Mouse (Mus musculus) hindbrain, embryonic 13.5 days (tissue): Measurements from ENCODE around the gene Erg28. TPM values are rescaled to one million over a fixed set of nuclear protein-coding genes. Genes with fewer than 3 reads are reported as not detected.

ENCODE experiments used
- ATAC-seq: fragments of 200-750 bp; cut with Nextera tagmentation; 2 replicates; pipeline ENCODE4 v1.8.0; 2017; ENCODE audit warnings: moderate TSS enrichment; ENCODE audit not compliant: low FRiP score
- H3K27ac ChIP-seq: fragments of 300-500 bp; sonication (generic); 2 replicates; pipeline ENCODE4 v1.5.1; 2015; ENCODE audit warnings: inconsistent platforms, mild to moderate bottlenecking, moderate library complexity
- H3K27me3 ChIP-seq: fragments of 300-500 bp; sonication (generic); 2 replicates; pipeline ENCODE4 v1.6.1; 2015; ENCODE audit warnings: mild to moderate bottlenecking, inconsistent platforms
- H3K36me3 ChIP-seq: fragments of 300-500 bp; sonication (generic); 2 replicates; pipeline ENCODE4 v1.6.1; 2015; ENCODE audit warnings: mild to moderate bottlenecking, inconsistent platforms
- H3K4me1 ChIP-seq: fragments of 300-500 bp; sonication (generic); replicated peaks from 2 replicates; pipeline ENCODE4 v1.6.1; 2015; ENCODE audit warnings: inconsistent platforms
- H3K4me2 ChIP-seq: fragments of 300-500 bp; sonication (generic); 2 replicates; pipeline ENCODE4 v1.6.1; 2015; ENCODE audit warnings: inconsistent platforms, mild to moderate bottlenecking, moderate library complexity
- H3K4me3 ChIP-seq: fragments of 300-500 bp; sonication (generic); 2 replicates; pipeline ENCODE4 v1.5.1; 2015; ENCODE audit warnings: mild to moderate bottlenecking, inconsistent platforms
- H3K9ac ChIP-seq: fragments of 300-500 bp; sonication (generic); 2 replicates; pipeline ENCODE4 v1.6.1; 2015; ENCODE audit warnings: mild to moderate bottlenecking, inconsistent platforms
- H3K9me3 ChIP-seq: fragments of 300-500 bp; sonication (generic); 2 replicates; pipeline ENCODE4 v1.6.1; 2016; ENCODE audit warnings: inconsistent platforms
- WGBS: fragments of 180-500 bp; shearing (Covaris S2); methylation state at CpG from one replicate; pipeline ENCODE4 v1.1.7; 2015; 5-methylcytosine and 5-hydroxymethylcytosine counted together
- polyA plus RNA-seq: library from polyadenylated mRNA; unstranded; fragments of >200 nt; fragmentation: Nextera tagmentation; extraction: Ambion mirVana; gene quantifications from 2 replicates; pipeline ENCODE4 v1.2.1, GENCODE M21; 2015

Gene Erg28
- polyA plus RNA-seq, 1 experiment from 2014 or later, result 88.4 TPM

- ATAC-seq, result no peak
- 87% methylated on average over 7 of the region's 7 CpGs for WGBS
These were observed 24.0 kb upstream of the Erg28 start for GRCm38 (mm10) chr12:85848164-85848958.

GRCm38 (mm10) chr12:85839371-85840000 lies 15.1 kb upstream of the Erg28 start:
- Histone ChIP-seq H3K27ac (no peak overlapping the region), H3K4me2 (no peak overlapping the region), H3K4me1 (no peaks in the 10 kb centered on the region), H3K36me3 (peaks cover 20% of the 10 kb centered on the region), H3K4me3 (no peak overlapping the region), H3K27me3 (no peaks in the 10 kb centered on the region), H3K9ac (no peak overlapping the region), H3K9me3 (no peaks in the 10 kb centered on the region)
- 93% methylated on average over 12 of the region's 12 CpGs for WGBS
- ATAC-seq, result no peak

More at GRCm38 (mm10) chr12:85848164-85848958, 24.0 kb upstream of the Erg28 start:
- H3K4me1 ChIP-seq, result no peaks in the 10 kb centered on the region
- no peaks in the 10 kb centered on the region for H3K27me3 ChIP-seq
- no peak overlapping the region for H3K27ac ChIP-seq
- H3K9me3 ChIP-seq, result no peaks in the 10 kb centered on the region
- peaks cover 25% of the 10 kb centered on the region for H3K36me3 ChIP-seq
- H3K4me3 ChIP-seq, result no peak overlapping the region
- no peak overlapping the region for H3K4me2 ChIP-seq
- H3K9ac ChIP-seq, result no peak overlapping the region

GRCm38 (mm10) chr12:85837765-85838164 lies 13.4 kb upstream of the Erg28 start:
- Histone ChIP-seq H3K27me3 (no peaks in the 10 kb centered on the region), H3K9me3 (no peaks in the 10 kb centered on the region), H3K4me2 (no peak overlapping the region), H3K9ac (no peak overlapping the region), H3K4me1 (no peaks in the 10 kb centered on the region), H3K36me3 (peaks cover 18% of the 10 kb centered on the region), H3K4me3 (no peak overlapping the region), H3K27ac (no peak overlapping the region)
- ATAC-seq, result no peak
- 93% methylated on average over 2 of the region's 2 CpGs for WGBS

- Histone ChIP-seq H3K9ac (no peak overlapping the region), H3K9me3 (no peaks in the 10 kb centered on the region), H3K4me2 (no peak overlapping the region), H3K4me1 (no peaks in the 10 kb centered on the region), H3K27me3 (no peaks in the 10 kb centered on the region), H3K4me3 (no peak overlapping the region), H3K27ac (no peak overlapping the region), H3K36me3 (peaks cover 30% of the 10 kb centered on the region)
- ATAC-seq, result no peak
- WGBS, result 94% methylated on average over 2 of the region's 2 CpGs
These were observed 10.2 kb upstream of the Erg28 start for GRCm38 (mm10) chr12:85834543-85834942.

GRCm38 (mm10) chr12:85830691-85831090 lies 6.3 kb upstream of the Erg28 start:
- no peak overlapping the region for H3K4me2 ChIP-seq
- ATAC-seq, result no peak
- no peak overlapping the region for H3K27ac ChIP-seq
- H3K4me1 ChIP-seq, result peaks cover 3% of the 10 kb centered on the region; the same call in 1 of the 2 replicates
- 87% methylated on average over 3 of the region's 3 CpGs for WGBS
- no peak overlapping the region for H3K4me3 ChIP-seq
- no peak overlapping the region for H3K9ac ChIP-seq
- H3K27me3 ChIP-seq, result no peaks in the 10 kb centered on the region
- peaks cover 39% of the 10 kb centered on the region for H3K36me3 ChIP-seq
- no peaks in the 10 kb centered on the region for H3K9me3 ChIP-seq

- Histone ChIP-seq H3K36me3 (peaks cover 38% of the 10 kb centered on the region), H3K4me1 (peaks cover 3% of the 10 kb centered on the region; the same call in 1 of the 2 replicates), H3K9me3 (no peaks in the 10 kb centered on the region), H3K27me3 (no peaks in the 10 kb centered on the region), H3K27ac (no peak overlapping the region), H3K9ac (no peak overlapping the region), H3K4me3 (no peak overlapping the region), H3K4me2 (no peak overlapping the region)
- ATAC-seq, result no peak
- 94% methylated on average over 3 of the region's 3 CpGs for WGBS
These were observed 5.5 kb upstream of the Erg28 start for GRCm38 (mm10) chr12:85829866-85830265.

GRCm38 (mm10) chr12:85828856-85829255 lies 4.5 kb upstream of the Erg28 start:
- H3K4me1 ChIP-seq, result peaks cover 6% of the 10 kb centered on the region
- no peak overlapping the region for H3K27ac ChIP-seq
- H3K9me3 ChIP-seq, result no peaks in the 10 kb centered on the region
- H3K4me2 ChIP-seq, result no peak overlapping the region
- ATAC-seq, result no peak
- H3K4me3 ChIP-seq, result no peak overlapping the region
- H3K36me3 ChIP-seq, result peaks cover 31% of the 10 kb centered on the region
- WGBS, result 90% methylated on average over 3 of the region's 3 CpGs
- no peak overlapping the region for H3K9ac ChIP-seq
- no peaks in the 10 kb centered on the region for H3K27me3 ChIP-seq

GRCm38 (mm10) chr12:85825822-85826221 lies 1.5 kb upstream of the Erg28 start:
- Histone ChIP-seq H3K9me3 (no peaks in the 10 kb centered on the region), H3K4me2 (peak overlapping the region; percentile 71), H3K36me3 (peaks cover 20% of the 10 kb centered on the region), H3K27ac (no peak overlapping the region), H3K9ac (no peak overlapping the region), H3K4me1 (peaks cover 25% of the 10 kb centered on the region), H3K4me3 (peak overlapping the region; percentile 80; the same call in 1 of the 2 replicates), H3K27me3 (no peaks in the 10 kb centered on the region)
- no peak for ATAC-seq
- 77% methylated on average over 2 of the region's 2 CpGs for WGBS

GRCm38 (mm10) chr12:85825361-85825760 lies 1.0 kb upstream of the Erg28 start:
- Histone ChIP-seq H3K4me1 (peaks cover 25% of the 10 kb centered on the region), H3K36me3 (peaks cover 20% of the 10 kb centered on the region), H3K27ac (peak overlapping the region; percentile 94), H3K9ac (peak overlapping the region; percentile 83), H3K4me3 (peak overlapping the region; percentile 80), H3K27me3 (no peaks in the 10 kb centered on the region), H3K9me3 (no peaks in the 10 kb centered on the region), H3K4me2 (peak overlapping the region; percentile 71)
- ATAC-seq, result no peak
- WGBS, result 10% methylated on average over 8 of the region's 8 CpGs

GRCm38 (mm10) chr12:85822051-85822450 lies 2.3 kb downstream of the Erg28 start:
- Histone ChIP-seq H3K4me2 (no peak overlapping the region), H3K4me1 (peaks cover 28% of the 10 kb centered on the region), H3K36me3 (peaks cover 28% of the 10 kb centered on the region), H3K4me3 (no peak overlapping the region), H3K9ac (no peak overlapping the region), H3K27ac (no peak overlapping the region), H3K9me3 (no peaks in the 10 kb centered on the region), H3K27me3 (no peaks in the 10 kb centered on the region)
- WGBS, result 76% methylated on average over 9 of the region's 9 CpGs
- ATAC-seq, result no peak

GRCm38 (mm10) chr12:85813599-85813998 lies 10.8 kb downstream of the Erg28 start:
- H3K36me3 ChIP-seq, result peaks cover 63% of the 10 kb centered on the region
- H3K27ac ChIP-seq, result no peak overlapping the region
- no peak overlapping the region for H3K4me3 ChIP-seq
- H3K4me1 ChIP-seq, result 0 out of 2 replicates have a peak, but pooled peaks cover 1% of the 10 kb centered on the region
- H3K4me2 ChIP-seq, result no peak overlapping the region
- no peak for ATAC-seq
- 82% methylated on average over 2 of the region's 2 CpGs for WGBS
- no peaks in the 10 kb centered on the region for H3K9me3 ChIP-seq
- H3K27me3 ChIP-seq, result no peaks in the 10 kb centered on the region
- no peak overlapping the region for H3K9ac ChIP-seq

- Histone ChIP-seq H3K4me3 (no peak overlapping the region), H3K27ac (no peak overlapping the region), H3K27me3 (no peaks in the 10 kb centered on the region), H3K4me1 (no peaks in the 10 kb centered on the region), H3K9ac (no peak overlapping the region), H3K9me3 (no peaks in the 10 kb centered on the region), H3K4me2 (no peak overlapping the region), H3K36me3 (peaks cover 53% of the 10 kb centered on the region)
- no peak for ATAC-seq
- 94% methylated on average over 4 of the region's 4 CpGs for WGBS
These were observed 12.7 kb downstream of the Erg28 start for GRCm38 (mm10) chr12:85811676-85812075.

- H3K36me3 ChIP-seq, result peaks cover 46% of the 10 kb centered on the region
- no peaks in the 10 kb centered on the region for H3K4me1 ChIP-seq
- no peak for ATAC-seq
These were observed 13.4 kb downstream of the Erg28 start for GRCm38 (mm10) chr12:85810959-85811358.

More at GRCm38 (mm10) chr12:85810959-85811358, 13.4 kb downstream of the Erg28 start:
- no peaks in the 10 kb centered on the region for H3K9me3 ChIP-seq
- no peak overlapping the region for H3K9ac ChIP-seq
- H3K27me3 ChIP-seq, result no peaks in the 10 kb centered on the region
- H3K4me3 ChIP-seq, result no peak overlapping the region
- no peak overlapping the region for H3K27ac ChIP-seq
- no peak overlapping the region for H3K4me2 ChIP-seq
